Mouse (Mus musculus): ENCODE data around the gene Ptpn11. TPM values are rescaled to one million over a fixed set of nuclear protein-coding genes. Genes with fewer than 3 reads are reported as not detected.

Gene Ptpn11
- polyA plus RNA-seq, 1 experiment from 2014 or later = 25.6 TPM

GRCm38 (mm10) chr5:121158966-121159365 lies 32.2 kb downstream of the Ptpn11 start:
- DNase-seq = no peak
- peaks cover 73% of the 10 kb centered on the region for H3K36me3 ChIP-seq (ENCODE audit: insufficient read depth)
- H3K4me3 ChIP-seq (ENCODE audit: low read depth, low read length) = no peak overlapping the region
- no peaks in the 10 kb centered on the region for H3K4me1 ChIP-seq (ENCODE audit: insufficient read depth)
- no peak for ATAC-seq (ENCODE audit: insufficient read depth)
- no peaks in the 10 kb centered on the region for H3K9me3 ChIP-seq (ENCODE audit: low read depth, low read length)
- no peak overlapping the region for H3K9ac ChIP-seq
- H3K4me2 ChIP-seq = no peak overlapping the region
- TF ChIP-seq CTCF (IDR thresholded peaks at IDR 0.05; ENCODE audit: low read depth) = no peak
- no peak overlapping the region for H3K27ac ChIP-seq (ENCODE audit: low read depth)
- no peaks in the 10 kb centered on the region for H3K27me3 ChIP-seq (ENCODE audit: insufficient read depth, low read length)
- 85% methylated on average over 7 of the region's 7 CpGs for WGBS

DNA sequence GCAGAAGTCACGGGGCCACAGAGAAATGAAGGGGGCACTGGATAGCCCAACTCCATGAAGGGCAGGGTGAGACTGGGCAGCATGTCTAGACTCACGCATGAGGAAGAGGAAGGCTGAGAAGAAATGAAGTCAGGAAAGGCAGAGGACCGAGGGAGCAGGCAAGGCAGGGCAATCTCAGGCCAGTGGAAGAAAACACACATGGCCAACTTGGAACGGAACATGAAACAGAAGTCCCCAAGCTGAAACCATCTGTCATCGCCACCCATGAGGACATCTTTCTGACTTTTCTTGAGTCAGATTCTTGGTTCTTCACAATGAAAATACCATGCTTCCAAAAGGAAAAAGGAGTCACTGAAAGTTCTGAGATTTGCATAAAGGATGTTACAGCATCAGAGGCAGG lies 33.7 kb downstream of the Ptpn11 start:
- H3K9me3 ChIP-seq (ENCODE audit: low read depth, low read length) = no peaks in the 10 kb centered on the region
- H3K4me2 ChIP-seq = no peak overlapping the region
- 92% methylated on average over 5 of the region's 5 CpGs for WGBS
- H3K9ac ChIP-seq = no peak overlapping the region
- no peak for ATAC-seq (ENCODE audit: insufficient read depth)
- no peaks in the 10 kb centered on the region for H3K4me1 ChIP-seq (ENCODE audit: insufficient read depth)
- H3K27ac ChIP-seq (ENCODE audit: low read depth) = no peak overlapping the region
- no peak overlapping the region for H3K4me3 ChIP-seq (ENCODE audit: low read depth, low read length)
- DNase-seq = no peak
- H3K36me3 ChIP-seq (ENCODE audit: insufficient read depth) = peaks cover 73% of the 10 kb centered on the region
- no peaks in the 10 kb centered on the region for H3K27me3 ChIP-seq (ENCODE audit: insufficient read depth, low read length)
- no peak for TF ChIP-seq CTCF (IDR thresholded peaks at IDR 0.05; ENCODE audit: low read depth)

DNA sequence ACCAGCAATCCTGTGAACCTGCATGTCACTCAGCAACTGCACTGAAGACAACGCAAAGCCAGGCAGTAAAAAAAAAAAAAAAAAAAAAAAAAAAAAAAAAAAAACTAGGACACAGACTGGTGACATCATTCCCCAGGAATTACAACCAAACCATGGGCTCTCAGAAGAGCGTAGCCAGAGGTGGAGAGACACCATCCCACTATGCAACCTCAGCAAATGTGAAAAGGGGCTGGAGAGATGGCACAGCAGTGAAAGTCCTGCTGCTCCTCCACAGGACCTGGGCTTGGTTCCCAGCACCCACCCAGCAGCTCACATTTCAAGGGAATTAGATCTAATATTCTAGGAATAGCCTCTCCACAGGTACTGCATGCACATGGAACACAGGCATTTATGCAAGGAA lies 34.2 kb downstream of the Ptpn11 start:
- WGBS = 54% methylated on average over 2 of the region's 2 CpGs
- H3K27me3 ChIP-seq (ENCODE audit: insufficient read depth, low read length) = no peaks in the 10 kb centered on the region
- DNase-seq (peak; percentile 6), ATAC-seq (ENCODE audit: insufficient read depth) (no peak)
- no peak overlapping the region for H3K9ac ChIP-seq
- no peak for TF ChIP-seq CTCF (IDR thresholded peaks at IDR 0.05; ENCODE audit: low read depth)
- H3K9me3 ChIP-seq (ENCODE audit: low read depth, low read length) = no peaks in the 10 kb centered on the region
- peaks cover 73% of the 10 kb centered on the region for H3K36me3 ChIP-seq (ENCODE audit: insufficient read depth)
- no peaks in the 10 kb centered on the region for H3K4me1 ChIP-seq (ENCODE audit: insufficient read depth)
- no peak overlapping the region for H3K4me3 ChIP-seq (ENCODE audit: low read depth, low read length)
- H3K27ac ChIP-seq (ENCODE audit: low read depth) = no peak overlapping the region
- no peak overlapping the region for H3K4me2 ChIP-seq

DNA sequence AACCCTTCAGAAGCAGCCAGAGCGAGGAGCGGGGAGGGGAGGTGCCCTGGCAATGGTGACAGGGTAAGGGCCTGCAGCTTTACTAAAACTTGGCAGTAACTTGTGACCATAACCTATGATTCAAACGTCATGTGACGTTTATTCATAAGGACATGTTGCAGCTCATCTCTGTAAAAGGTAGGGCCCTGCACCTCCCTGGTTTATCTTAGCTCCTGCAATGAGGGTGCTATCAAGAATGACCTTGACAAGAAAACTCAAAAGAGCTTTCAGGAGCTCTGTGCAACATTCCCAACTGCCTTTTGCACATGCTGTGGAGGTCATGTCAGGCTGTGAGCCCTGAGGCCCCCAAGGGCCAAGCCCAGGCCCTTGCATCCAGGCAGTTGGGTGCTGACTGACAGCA lies 35.1 kb downstream of the Ptpn11 start:
- Histone ChIP-seq H3K9me3 (ENCODE audit: low read depth, low read length) (no peaks in the 10 kb centered on the region), H3K36me3 (ENCODE audit: insufficient read depth) (peaks cover 73% of the 10 kb centered on the region), H3K9ac (no peak overlapping the region; the same call in 1 of the 2 replicates), H3K27ac (ENCODE audit: low read depth) (no peak overlapping the region), H3K4me3 (ENCODE audit: low read depth, low read length) (no peak overlapping the region), H3K27me3 (ENCODE audit: insufficient read depth, low read length) (no peaks in the 10 kb centered on the region), H3K4me2 (no peak overlapping the region), H3K4me1 (ENCODE audit: insufficient read depth) (no peaks in the 10 kb centered on the region)
- DNase-seq (no peak), ATAC-seq (ENCODE audit: insufficient read depth) (no peak)
- 96% methylated on average over 4 of the region's 4 CpGs for WGBS
- TF ChIP-seq CTCF (IDR thresholded peaks at IDR 0.05; ENCODE audit: low read depth) = no peak

- no peak for DNase-seq
- no peak for ATAC-seq (ENCODE audit: insufficient read depth)
- no peak for TF ChIP-seq CTCF (IDR thresholded peaks at IDR 0.05; ENCODE audit: low read depth)
- no peaks in the 10 kb centered on the region for H3K9me3 ChIP-seq (ENCODE audit: low read depth, low read length)
- no peaks in the 10 kb centered on the region for H3K4me1 ChIP-seq (ENCODE audit: insufficient read depth)
- WGBS = 84% methylated on average over 4 of the region's 4 CpGs
- no peak overlapping the region for H3K4me3 ChIP-seq (ENCODE audit: low read depth, low read length)
- H3K9ac ChIP-seq = no peak overlapping the region
- H3K36me3 ChIP-seq (ENCODE audit: insufficient read depth) = peaks cover 90% of the 10 kb centered on the region
- no peaks in the 10 kb centered on the region for H3K27me3 ChIP-seq (ENCODE audit: insufficient read depth, low read length)
- H3K27ac ChIP-seq (ENCODE audit: low read depth) = no peak overlapping the region
- no peak overlapping the region for H3K4me2 ChIP-seq
Observed at GRCm38 (mm10) chr5:121150684-121151083, 40.5 kb downstream of the Ptpn11 start.

GRCm38 (mm10) chr5:121149246-121149645 lies 42.0 kb downstream of the Ptpn11 start:
- Histone ChIP-seq H3K9me3 (ENCODE audit: low read depth, low read length) (no peaks in the 10 kb centered on the region), H3K27me3 (ENCODE audit: insufficient read depth, low read length) (no peaks in the 10 kb centered on the region), H3K4me1 (ENCODE audit: insufficient read depth) (no peaks in the 10 kb centered on the region), H3K4me3 (ENCODE audit: low read depth, low read length) (no peak overlapping the region), H3K27ac (ENCODE audit: low read depth) (no peak overlapping the region), H3K36me3 (ENCODE audit: insufficient read depth) (peaks cover 92% of the 10 kb centered on the region), H3K9ac (no peak overlapping the region), H3K4me2 (no peak overlapping the region)
- WGBS = 42% methylated on average over 1 of the region's 1 CpGs
- no peak for DNase-seq
- no peak for TF ChIP-seq CTCF (IDR thresholded peaks at IDR 0.05; ENCODE audit: low read depth)
- ATAC-seq (ENCODE audit: insufficient read depth) = no peak

DNA sequence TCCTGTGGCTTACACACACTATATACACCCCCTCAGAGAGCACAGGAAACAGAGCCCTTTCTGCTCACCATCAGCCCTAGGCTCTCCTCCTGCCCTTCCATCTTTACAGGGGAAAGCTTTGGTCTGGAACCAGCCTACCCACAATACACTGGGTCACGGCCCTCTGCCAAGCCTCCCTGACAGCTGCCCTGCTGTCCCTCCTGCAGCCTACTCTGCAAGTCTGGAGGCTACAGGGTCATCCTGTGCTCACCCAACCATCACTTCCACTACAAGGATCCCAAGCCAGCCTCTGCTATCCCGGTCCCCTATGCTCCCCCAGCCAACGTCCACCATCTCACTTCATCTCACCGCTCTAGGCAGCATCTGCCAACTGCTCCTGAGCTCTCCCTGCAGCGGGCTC lies 44.9 kb downstream of the Ptpn11 start:
- no peaks in the 10 kb centered on the region for H3K9me3 ChIP-seq (ENCODE audit: low read depth, low read length)
- H3K4me3 ChIP-seq (ENCODE audit: low read depth, low read length) = no peak overlapping the region
- H3K36me3 ChIP-seq (ENCODE audit: insufficient read depth) = peaks cover 93% of the 10 kb centered on the region
- H3K4me2 ChIP-seq = no peak overlapping the region
- no peak overlapping the region for H3K27ac ChIP-seq (ENCODE audit: low read depth)
- 91% methylated on average over 5 of the region's 5 CpGs for WGBS
- no peaks in the 10 kb centered on the region for H3K27me3 ChIP-seq (ENCODE audit: insufficient read depth, low read length)
- no peak for TF ChIP-seq CTCF (IDR thresholded peaks at IDR 0.05; ENCODE audit: low read depth)
- H3K9ac ChIP-seq = no peak overlapping the region
- DNase-seq (no peak), ATAC-seq (ENCODE audit: insufficient read depth) (no peak)
- H3K4me1 ChIP-seq (ENCODE audit: insufficient read depth) = no peaks in the 10 kb centered on the region

GRCm38 (mm10) chr5:121145609-121146008 lies 45.6 kb downstream of the Ptpn11 start:
- Histone ChIP-seq H3K36me3 (ENCODE audit: insufficient read depth) (peaks cover 93% of the 10 kb centered on the region), H3K9ac (no peak overlapping the region), H3K4me2 (no peak overlapping the region), H3K27me3 (ENCODE audit: insufficient read depth, low read length) (no peaks in the 10 kb centered on the region), H3K4me3 (ENCODE audit: low read depth, low read length) (no peak overlapping the region), H3K27ac (ENCODE audit: low read depth) (no peak overlapping the region), H3K4me1 (ENCODE audit: insufficient read depth) (no peaks in the 10 kb centered on the region), H3K9me3 (ENCODE audit: low read depth, low read length) (no peaks in the 10 kb centered on the region)
- no peak for DNase-seq
- 84% methylated on average over 5 of the region's 5 CpGs for WGBS
- TF ChIP-seq CTCF (IDR thresholded peaks at IDR 0.05; ENCODE audit: low read depth) = no peak
- no peak for ATAC-seq (ENCODE audit: insufficient read depth)
